Mouse (Mus musculus): ENCODE measurements around the gene Mmp11. TPM values are rescaled to one million over a fixed set of nuclear protein-coding genes. Genes with fewer than 3 reads are reported as not detected.

Gene Mmp11
- polyA plus RNA-seq, 1 experiment from 2014 or later = 33.4 TPM

- H3K4me1 ChIP-seq = 0 out of 2 replicates have a peak, but pooled peaks cover under 1% of the 10 kb centered on the region
- no peaks in the 10 kb centered on the region for H3K27me3 ChIP-seq (replicated peaks)
- H3K4me3 ChIP-seq (replicated peaks) = no peak overlapping the region
- H3K4me2 ChIP-seq = no peak overlapping the region
- ATAC-seq (ENCODE audit: insufficient read depth, low FRiP score, low read depth) = no peak
- no peak overlapping the region for H3K9ac ChIP-seq
- H3K36me3 ChIP-seq = peaks cover 55% of the 10 kb centered on the region
- WGBS = 61% methylated on average over 6 of the region's 6 CpGs
- no peak overlapping the region for H3K27ac ChIP-seq
- H3K9me3 ChIP-seq = no peaks in the 10 kb centered on the region
These were observed 23.2 kb downstream of the Mmp11 start for GRCm38 (mm10) chr10:75913013-75913589.

GRCm38 (mm10) chr10:75910698-75911097 is 25.6 kb downstream of the Mmp11 start:
- Histone ChIP-seq H3K27me3 (replicated peaks) (no peaks in the 10 kb centered on the region), H3K36me3 (peaks cover 57% of the 10 kb centered on the region), H3K4me2 (no peak overlapping the region), H3K9ac (no peak overlapping the region), H3K27ac (no peak overlapping the region), H3K4me3 (replicated peaks) (no peak overlapping the region), H3K4me1 (no peaks in the 10 kb centered on the region), H3K9me3 (no peaks in the 10 kb centered on the region)
- no peak for ATAC-seq (ENCODE audit: insufficient read depth, low FRiP score, low read depth)
- 79% methylated on average over 2 of the region's 2 CpGs for WGBS

GRCm38 (mm10) chr10:75906882-75907281 is 29.4 kb downstream of the Mmp11 start:
- WGBS = 94% methylated on average over 4 of the region's 4 CpGs
- peaks cover 68% of the 10 kb centered on the region for H3K36me3 ChIP-seq
- H3K4me2 ChIP-seq = no peak overlapping the region

GRCm38 (mm10) chr10:75904391-75904790 is 31.9 kb downstream of the Mmp11 start:
- Histone ChIP-seq H3K27me3 (replicated peaks) (no peaks in the 10 kb centered on the region), H3K9me3 (no peaks in the 10 kb centered on the region), H3K4me3 (replicated peaks) (no peak overlapping the region), H3K36me3 (peaks cover 52% of the 10 kb centered on the region), H3K4me1 (no peaks in the 10 kb centered on the region), H3K27ac (no peak overlapping the region), H3K9ac (no peak overlapping the region), H3K4me2 (no peak overlapping the region)
- ATAC-seq (ENCODE audit: insufficient read depth, low FRiP score, low read depth) = no peak
- 87% methylated on average over 5 of the region's 5 CpGs for WGBS

More at GRCm38 (mm10) chr10:75906882-75907281, 29.4 kb downstream of the Mmp11 start:
- Histone ChIP-seq H3K27me3 (replicated peaks) (no peaks in the 10 kb centered on the region), H3K4me3 (replicated peaks) (no peak overlapping the region), H3K27ac (no peak overlapping the region), H3K4me1 (no peaks in the 10 kb centered on the region), H3K9ac (no peak overlapping the region), H3K9me3 (no peaks in the 10 kb centered on the region)
- no peak for ATAC-seq (ENCODE audit: insufficient read depth, low FRiP score, low read depth)

GRCm38 (mm10) chr10:75898846-75899245 is 37.5 kb downstream of the Mmp11 start:
- no peak overlapping the region for H3K4me2 ChIP-seq
- ATAC-seq (ENCODE audit: insufficient read depth, low FRiP score, low read depth) = no peak

GRCm38 (mm10) chr10:75898039-75898564 is 38.2 kb downstream of the Mmp11 start:
- ATAC-seq (ENCODE audit: insufficient read depth, low FRiP score, low read depth) = no peak
- H3K4me3 ChIP-seq (replicated peaks) = no peak overlapping the region
- 72% methylated on average over 6 of the region's 6 CpGs for WGBS
- no peak overlapping the region for H3K9ac ChIP-seq
- H3K9me3 ChIP-seq = no peaks in the 10 kb centered on the region
- H3K4me1 ChIP-seq = peaks cover 13% of the 10 kb centered on the region
- peaks cover 41% of the 10 kb centered on the region for H3K36me3 ChIP-seq
- no peak overlapping the region for H3K4me2 ChIP-seq
- H3K27ac ChIP-seq = no peak overlapping the region
- no peaks in the 10 kb centered on the region for H3K27me3 ChIP-seq (replicated peaks)

More at GRCm38 (mm10) chr10:75898846-75899245, 37.5 kb downstream of the Mmp11 start:
- Histone ChIP-seq H3K9me3 (no peaks in the 10 kb centered on the region), H3K9ac (no peak overlapping the region), H3K27ac (no peak overlapping the region), H3K4me3 (replicated peaks) (no peak overlapping the region), H3K27me3 (replicated peaks) (no peaks in the 10 kb centered on the region), H3K36me3 (peaks cover 49% of the 10 kb centered on the region), H3K4me1 (0 out of 2 replicates have a peak, but pooled peaks cover 6% of the 10 kb centered on the region)
- 62% methylated on average over 3 of the region's 3 CpGs for WGBS

GRCm38 (mm10) chr10:75897373-75897772 is 38.9 kb downstream of the Mmp11 start:
- no peaks in the 10 kb centered on the region for H3K9me3 ChIP-seq
- no peak overlapping the region for H3K4me3 ChIP-seq (replicated peaks)
- no peak overlapping the region for H3K9ac ChIP-seq
- H3K4me1 ChIP-seq = peaks cover 13% of the 10 kb centered on the region
- ATAC-seq (ENCODE audit: insufficient read depth, low FRiP score, low read depth) = no peak
- H3K27me3 ChIP-seq (replicated peaks) = no peaks in the 10 kb centered on the region
- H3K36me3 ChIP-seq = peaks cover 38% of the 10 kb centered on the region
- H3K27ac ChIP-seq = no peak overlapping the region
- 39% methylated on average over 6 of the region's 6 CpGs for WGBS
- H3K4me2 ChIP-seq = no peak overlapping the region

GRCm38 (mm10) chr10:75896208-75896607 is 40.1 kb downstream of the Mmp11 start:
- no peak overlapping the region for H3K9ac ChIP-seq
- no peak overlapping the region for H3K4me2 ChIP-seq
- H3K36me3 ChIP-seq = peaks cover 28% of the 10 kb centered on the region
- peaks cover 13% of the 10 kb centered on the region for H3K4me1 ChIP-seq
- H3K27me3 ChIP-seq (replicated peaks) = no peaks in the 10 kb centered on the region
- no peak overlapping the region for H3K27ac ChIP-seq
- H3K4me3 ChIP-seq (replicated peaks) = no peak overlapping the region
- ATAC-seq (ENCODE audit: insufficient read depth, low FRiP score, low read depth) = no peak
- no peaks in the 10 kb centered on the region for H3K9me3 ChIP-seq
- 88% methylated on average over 1 of the region's 1 CpGs for WGBS

- Histone ChIP-seq H3K36me3 (peaks cover 28% of the 10 kb centered on the region), H3K9me3 (no peaks in the 10 kb centered on the region), H3K27me3 (replicated peaks) (no peaks in the 10 kb centered on the region), H3K9ac (no peak overlapping the region), H3K4me2 (no peak overlapping the region), H3K27ac (no peak overlapping the region), H3K4me1 (peaks cover 13% of the 10 kb centered on the region), H3K4me3 (replicated peaks) (no peak overlapping the region)
- ATAC-seq (ENCODE audit: insufficient read depth, low FRiP score, low read depth) = no peak
- WGBS = 94% methylated on average over 5 of the region's 5 CpGs
These were observed 40.6 kb downstream of the Mmp11 start for GRCm38 (mm10) chr10:75895730-75896129.

- WGBS = 63% methylated on average over 6 of the region's 6 CpGs
- H3K9me3 ChIP-seq = no peaks in the 10 kb centered on the region
- no peak overlapping the region for H3K27ac ChIP-seq
- peaks cover 28% of the 10 kb centered on the region for H3K36me3 ChIP-seq
- no peak overlapping the region for H3K9ac ChIP-seq
- H3K4me2 ChIP-seq = 0 out of 2 replicates have a peak overlapping the region, but pooled peaks have one; percentile 97
- ATAC-seq (ENCODE audit: insufficient read depth, low FRiP score, low read depth) = no peak
- H3K4me3 ChIP-seq (replicated peaks) = no peak overlapping the region
- no peaks in the 10 kb centered on the region for H3K27me3 ChIP-seq (replicated peaks)
- H3K4me1 ChIP-seq = peaks cover 15% of the 10 kb centered on the region
These were observed 41.7 kb downstream of the Mmp11 start for GRCm38 (mm10) chr10:75894601-75895000.

GRCm38 (mm10) chr10:75893089-75893750 is 43.1 kb downstream of the Mmp11 start, which contains the start of gene Derl3:
Gene Derl3 (plus strand): TSS chr10:75893413.
- Histone ChIP-seq H3K27ac (no peak within 1 kb of the TSS), H3K4me1 (peaks cover 18% of the 10 kb centered on the region), H3K9me3 (no peaks in the 10 kb centered on the region)

More at GRCm38 (mm10) chr10:75893089-75893750, 43.1 kb downstream of the Mmp11 start, which contains the start of gene Derl3:
- H3K36me3 ChIP-seq = peaks cover 28% of the 10 kb centered on the region
- no peaks in the 10 kb centered on the region for H3K27me3 ChIP-seq (replicated peaks)
- H3K9ac ChIP-seq = peak within 1 kb of the TSS; percentile 37
- 1% methylated on average over 51 of the region's 51 CpGs for WGBS
- peak within 1 kb of the TSS; percentile 97 for H3K4me2 ChIP-seq
- peak within 1 kb of the TSS; percentile 49 for H3K4me3 ChIP-seq (replicated peaks)
- peak; percentile 99 for ATAC-seq (ENCODE audit: insufficient read depth, low FRiP score, low read depth)

Data from stomach, embryonic 15.5 days (tissue).